Mouse (Mus musculus) R1 (cell line): ENCODE data around the gene Micall2.
A peak's percentile ranks its signal among the peaks of the same experiment; 100 is the strongest.
"Not testable (repeated sequence)": the region's sequence is repeated elsewhere in the genome, so short reads cannot be mapped to it uniquely, and the experiment has no call there.

Experiments used
- DNase-seq: peaks from one replicate; pipeline ENCODE4 v3.0.0-alpha.2; 2018; ENCODE audit warnings: low read depth, low spot score

Micall2 gene

DNA sequence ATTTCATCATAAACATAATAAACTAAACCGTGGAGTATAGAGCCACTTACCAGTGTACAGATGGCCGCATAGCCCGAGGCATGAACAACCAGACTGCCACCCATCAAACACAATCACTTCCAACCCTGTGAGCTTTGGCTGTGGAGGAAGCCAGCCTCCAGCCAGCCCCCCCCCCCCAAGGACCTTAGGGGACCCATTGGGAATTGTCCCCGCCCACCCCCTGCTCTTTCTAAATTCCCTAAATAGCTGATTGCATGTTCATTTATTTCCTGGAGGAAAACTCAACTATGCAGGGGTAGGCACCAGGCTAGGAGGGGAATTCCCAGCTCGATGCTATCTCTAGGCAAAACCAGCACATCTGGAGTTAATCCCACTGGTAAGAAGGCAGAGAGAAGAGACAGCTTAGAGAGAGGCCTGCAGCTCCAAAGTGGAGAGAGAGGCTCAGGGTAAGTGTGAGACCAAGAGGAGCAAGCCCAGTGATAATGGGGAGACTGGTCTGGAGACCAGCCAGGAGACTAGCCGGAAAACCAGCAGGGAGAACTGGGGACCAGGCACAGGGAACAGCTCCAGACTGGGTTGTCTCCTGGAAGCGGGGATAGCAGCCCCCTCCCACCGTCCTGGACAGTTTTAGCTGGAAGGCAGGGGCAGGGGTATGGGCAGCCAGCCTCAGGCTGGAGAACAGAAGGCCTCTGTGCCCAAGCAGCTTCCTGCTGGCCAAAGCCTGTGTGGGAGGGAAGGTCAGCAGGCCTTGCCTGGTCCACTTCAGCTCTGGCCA is 5.2 kb downstream of the Micall2 start:
- no peak for DNase-seq

DNA sequence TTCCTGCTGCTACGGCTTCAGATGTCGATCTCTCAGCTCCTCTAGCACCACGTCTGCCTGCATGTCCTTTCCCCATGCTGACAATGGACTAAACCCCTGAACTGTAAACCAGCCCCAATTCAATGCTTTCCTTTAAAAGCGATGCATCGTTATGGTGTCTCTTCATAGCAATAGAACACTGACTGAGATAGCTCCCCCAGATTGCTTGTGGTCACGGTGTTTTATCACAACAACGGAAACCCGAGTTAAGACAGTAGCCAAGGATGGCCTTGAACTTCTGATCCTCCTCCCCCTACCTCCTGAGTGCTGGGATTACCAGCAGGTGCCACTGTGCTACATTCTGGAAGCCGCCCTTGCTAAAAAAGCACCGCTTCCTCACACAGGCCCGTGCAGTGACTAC is 8.9 kb downstream of the Micall2 start:
- DNase-seq: peak; percentile 74

DNA sequence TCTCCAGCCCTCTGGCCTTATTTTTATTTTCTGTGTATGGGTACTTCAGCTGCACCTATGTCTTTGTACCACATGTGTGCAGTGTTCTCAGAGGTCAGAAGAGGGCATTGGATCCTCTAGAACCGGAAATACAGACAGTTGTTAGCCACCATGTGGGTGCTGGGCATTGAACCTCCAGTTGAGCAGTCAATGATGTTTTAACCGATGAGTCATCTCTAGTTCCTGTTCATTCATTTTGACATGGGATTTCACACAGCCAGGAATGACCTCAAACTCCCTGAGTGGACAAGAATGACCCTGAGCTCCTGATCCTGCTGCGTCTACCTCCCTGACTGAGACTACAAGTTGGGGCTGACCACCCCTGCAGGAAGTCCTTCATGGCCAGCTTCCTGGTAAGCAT is 9.9 kb downstream of the Micall2 start:
- DNase-seq: no peak

DNA sequence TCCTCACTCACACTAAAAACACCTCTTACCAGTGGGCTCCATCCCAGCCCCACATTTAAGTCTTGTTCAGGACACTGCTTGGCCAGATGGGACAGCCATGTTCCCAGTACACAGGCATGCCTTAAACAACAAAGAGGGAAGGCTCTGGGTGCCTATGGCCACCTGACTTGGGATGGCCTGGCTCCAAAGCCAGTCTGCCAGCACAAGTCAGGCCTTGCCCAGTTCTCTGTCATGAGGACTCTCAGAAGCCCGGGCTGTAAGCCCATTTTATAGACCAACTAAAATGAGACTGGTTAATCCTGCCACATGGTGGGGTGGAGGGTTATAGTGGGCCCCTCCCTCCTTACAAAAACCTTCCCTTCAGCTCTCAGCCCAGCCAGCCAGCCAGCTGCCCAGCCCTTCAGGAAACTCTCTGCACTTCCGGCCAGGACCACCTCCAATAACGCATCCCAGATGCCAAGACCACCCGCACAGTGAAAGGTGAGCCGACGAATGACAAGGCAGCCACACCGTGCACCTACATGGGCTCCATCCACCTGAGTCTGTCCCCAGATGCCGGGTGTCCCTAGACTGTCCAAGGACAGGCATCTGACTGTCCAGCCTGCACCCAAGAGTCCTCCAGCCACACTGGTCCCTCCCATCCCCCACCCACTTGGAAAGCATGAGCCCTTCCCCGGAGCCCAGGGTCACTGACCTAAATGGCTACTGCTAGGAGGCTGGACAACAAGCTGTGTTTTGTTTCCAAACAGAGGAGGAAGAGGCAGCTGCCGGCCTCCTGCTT is 11.6 kb downstream of the Micall2 start:
- no peak for DNase-seq

DNA sequence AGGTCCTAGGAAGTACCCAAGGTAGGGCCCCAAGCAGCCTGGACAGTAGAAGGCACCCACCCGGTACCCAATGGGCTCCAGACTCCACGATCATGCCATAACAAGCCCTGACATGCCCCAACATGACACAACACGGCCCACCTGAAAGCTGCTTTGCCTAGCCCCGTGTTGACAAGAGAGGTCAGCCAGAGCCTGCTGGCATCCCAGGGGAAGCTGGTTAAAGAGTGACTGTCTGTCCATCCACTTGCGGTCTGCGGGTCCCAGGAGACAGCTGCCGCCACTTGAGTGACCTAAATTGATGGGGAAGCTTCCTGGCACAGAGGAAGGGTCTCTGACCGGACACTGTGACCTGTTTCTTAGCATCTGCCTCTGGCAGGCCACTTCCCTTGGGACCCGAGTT is 13.0 kb downstream of the Micall2 start:
- no peak for DNase-seq

DNA sequence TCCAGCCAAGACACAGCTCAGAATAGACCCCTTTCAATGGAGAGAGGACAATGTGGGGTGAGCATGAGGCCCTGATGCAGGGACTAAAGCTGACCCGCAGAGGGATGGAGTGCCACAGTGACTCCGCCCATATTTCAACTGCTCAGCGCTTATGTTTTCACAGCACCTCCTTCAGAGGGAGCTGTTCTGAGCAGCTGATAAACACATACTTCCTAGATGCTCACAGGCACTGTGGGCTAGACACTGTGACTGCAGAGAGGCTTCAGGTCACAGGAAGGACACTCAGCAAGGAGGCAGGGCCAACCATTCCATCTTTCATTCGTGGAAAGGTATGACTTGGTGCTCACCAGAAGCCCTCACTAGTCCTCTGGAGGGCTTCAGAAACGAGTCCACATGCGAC is 13.4 kb downstream of the Micall2 start:
- DNase-seq: peak; percentile 59

DNA sequence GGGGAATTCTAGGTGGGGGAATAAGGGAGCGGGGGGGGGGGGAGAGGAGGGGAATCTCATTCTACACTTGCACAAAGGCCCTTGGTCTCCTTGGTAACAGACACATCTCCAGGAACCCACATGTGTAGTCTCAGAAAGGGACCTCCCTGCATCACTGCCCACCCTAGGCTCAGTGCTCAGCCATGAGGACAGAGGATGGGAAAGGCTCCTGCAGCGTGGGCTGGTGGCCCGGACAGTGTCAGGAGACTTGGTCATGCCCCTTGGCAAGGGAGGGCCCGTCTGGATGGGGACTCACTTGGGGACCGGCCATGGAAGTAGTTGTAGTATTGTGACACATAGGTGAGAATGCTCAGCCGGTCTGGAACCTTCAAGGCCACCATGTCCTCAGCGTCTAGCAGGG is 17.2 kb downstream of the Micall2 start:
- DNase-seq: no peak

DNA sequence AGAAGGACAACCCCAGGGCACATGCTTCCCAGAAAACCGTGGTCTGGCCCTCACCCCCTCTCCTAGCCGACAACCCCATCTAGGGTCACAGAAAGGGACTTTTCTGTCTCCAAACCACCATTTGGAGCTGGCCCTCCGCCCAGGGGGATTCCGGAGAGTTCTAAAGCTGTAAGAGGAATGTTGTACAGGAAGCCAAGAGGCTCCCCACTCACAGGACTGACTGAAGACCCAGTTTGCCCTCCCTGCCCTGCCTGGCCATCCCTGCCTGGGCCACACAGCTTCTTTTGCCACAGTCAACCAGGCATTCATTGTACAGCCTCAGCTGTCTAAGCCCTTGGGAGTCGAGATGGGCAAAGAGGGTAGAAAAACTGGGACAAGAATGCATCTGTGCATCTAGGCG is 17.6 kb downstream of the Micall2 start:
- no peak for DNase-seq

DNA sequence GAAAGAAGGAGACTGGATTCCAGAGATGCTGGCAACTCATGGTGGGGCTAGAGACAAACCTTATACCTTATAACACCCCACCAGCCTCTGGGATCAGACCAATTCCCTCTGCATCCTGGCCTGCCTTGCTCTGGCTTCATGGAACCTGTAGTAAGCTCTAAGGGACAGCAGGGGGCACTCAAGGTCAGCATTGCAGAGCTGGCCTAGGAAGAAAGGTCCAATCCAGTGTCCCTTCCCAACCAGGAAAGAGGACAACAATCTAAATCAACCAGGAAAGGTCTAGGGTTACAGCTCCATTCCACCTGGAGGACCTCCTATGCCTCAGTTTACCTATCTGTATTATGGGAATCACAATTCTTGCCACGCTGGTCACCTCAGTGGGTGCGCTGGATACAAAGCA is 18.4 kb downstream of the Micall2 start:
- DNase-seq: peak; percentile 48

DNA sequence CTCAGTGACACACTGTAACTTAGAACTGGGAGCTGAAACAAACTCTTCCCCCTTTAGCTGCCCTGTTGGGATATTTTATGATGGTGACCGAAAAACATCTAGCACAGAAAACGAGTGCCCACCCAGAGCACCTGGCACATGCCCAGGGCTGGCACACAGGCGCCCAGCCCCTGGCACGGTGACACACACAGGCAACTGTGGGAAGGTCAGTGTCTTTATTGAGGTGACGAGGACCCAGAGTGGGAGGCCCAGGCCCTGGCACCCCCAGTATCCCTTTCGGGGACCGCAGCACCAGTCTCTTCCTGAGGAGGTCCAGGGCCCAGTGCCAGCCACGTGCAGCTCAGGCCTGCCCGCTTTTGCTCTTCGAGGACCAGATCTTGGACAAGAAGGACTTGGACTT is 29.6 kb downstream of the Micall2 start:
- DNase-seq: no peak

DNA sequence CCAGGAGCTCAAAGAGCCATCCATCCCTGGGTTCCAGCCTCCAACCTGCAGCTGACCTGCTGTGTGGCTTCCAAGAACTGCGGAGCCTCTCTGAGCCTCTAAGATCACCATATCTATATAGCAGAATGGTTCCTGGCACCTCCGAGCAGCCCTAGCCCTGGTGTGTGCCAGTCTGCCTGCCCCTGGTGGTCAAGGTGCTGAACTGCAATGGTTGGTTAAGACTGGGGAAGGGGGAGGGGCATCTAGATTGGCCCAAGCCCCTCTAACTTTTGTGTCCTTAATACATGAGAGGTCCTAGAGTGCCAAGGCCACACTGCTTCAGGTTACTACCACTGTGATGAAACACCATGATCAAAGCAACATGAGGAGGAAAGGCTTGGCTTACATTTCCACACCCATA is 33.2 kb downstream of the Micall2 start:
- peak; percentile 67 for DNase-seq

DNA sequence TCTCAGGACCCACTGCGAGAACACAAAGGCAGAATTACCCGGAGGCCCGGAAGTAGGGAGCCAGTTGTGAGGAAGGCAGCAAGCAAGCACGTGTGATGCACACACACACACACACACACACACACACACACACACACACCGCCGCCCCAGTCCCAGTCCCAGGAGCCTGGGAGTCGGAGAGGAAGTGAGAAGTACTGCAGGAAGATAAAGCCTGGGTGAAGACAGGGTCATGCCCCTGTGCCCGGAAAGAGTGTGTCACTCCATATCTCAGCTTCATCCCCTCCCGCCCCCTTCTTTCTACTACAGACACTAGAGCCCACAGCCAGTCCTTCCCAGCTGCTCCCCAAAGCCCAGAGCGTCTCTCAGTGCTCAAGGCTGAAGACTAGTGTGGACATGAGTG is 33.9 kb downstream of the Micall2 start:
- no peak for DNase-seq

DNA sequence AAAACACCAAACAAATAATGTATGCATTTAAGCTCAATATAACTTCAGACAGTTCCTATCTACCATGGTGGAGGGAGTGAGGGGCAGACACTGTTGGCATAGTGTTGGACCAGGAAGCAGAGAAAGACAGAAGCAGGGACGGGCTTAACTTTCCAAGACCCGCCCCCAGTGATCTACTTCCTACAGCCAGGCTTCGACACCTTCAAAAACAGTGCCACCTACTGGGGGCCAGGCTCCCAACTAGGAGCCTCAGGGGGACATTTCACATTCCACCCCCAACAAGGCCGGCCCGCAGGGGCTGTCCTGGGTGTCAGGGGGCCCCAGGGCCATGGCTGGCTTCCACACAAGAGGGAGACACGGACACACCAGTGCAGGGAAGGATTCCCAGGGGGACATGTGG is 39.2 kb downstream of the Micall2 start:
- peak; percentile 63 for DNase-seq

DNA sequence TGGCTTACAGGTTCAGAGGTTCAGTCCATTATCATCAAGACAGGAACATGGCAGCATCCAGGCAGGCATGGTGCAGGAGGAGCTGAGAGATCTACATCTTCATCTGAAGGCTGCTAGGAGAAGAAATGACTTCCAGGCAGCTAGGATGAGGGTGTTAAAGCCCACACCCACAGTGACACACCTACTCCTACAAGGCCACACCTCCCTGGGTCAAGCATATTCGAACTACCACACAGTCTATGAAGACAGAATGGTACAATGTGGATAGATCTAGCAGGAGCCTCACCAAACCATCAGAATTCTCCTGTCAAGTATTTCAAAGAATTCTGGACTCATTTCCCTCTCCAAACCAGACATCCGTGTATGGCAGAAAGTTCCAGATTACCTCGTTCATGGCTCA is 40.3 kb downstream of the Micall2 start:
- not testable (repeated sequence) for DNase-seq

DNA sequence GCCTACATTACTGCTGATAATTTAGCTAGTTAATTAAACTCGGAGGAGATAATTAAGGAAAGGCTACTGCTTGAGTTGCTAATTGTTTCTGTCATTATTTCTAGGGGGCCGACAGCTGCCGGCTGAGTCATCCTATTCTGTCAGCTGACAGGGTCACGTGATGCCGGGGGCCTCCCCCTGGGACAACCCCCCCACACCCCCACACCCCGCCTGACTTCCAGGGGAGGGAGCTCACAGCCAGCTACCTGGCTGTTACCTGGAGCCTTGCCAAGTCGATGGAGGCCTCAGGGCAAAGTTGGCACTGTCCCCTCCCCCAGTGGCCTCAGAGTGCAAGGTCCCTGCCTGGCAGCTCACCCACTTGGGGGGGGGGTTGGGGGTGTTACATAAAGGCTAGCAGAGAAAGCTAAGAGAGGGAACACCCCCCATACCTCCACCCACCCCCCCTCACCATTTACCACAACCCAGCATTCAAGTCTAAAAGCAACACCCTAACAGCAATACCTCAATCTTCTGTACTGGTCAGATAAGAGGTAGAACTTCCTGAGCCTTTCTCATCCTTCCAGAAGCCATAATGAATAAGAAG is 41.1 kb downstream of the Micall2 start:
- no peak for DNase-seq

DNA sequence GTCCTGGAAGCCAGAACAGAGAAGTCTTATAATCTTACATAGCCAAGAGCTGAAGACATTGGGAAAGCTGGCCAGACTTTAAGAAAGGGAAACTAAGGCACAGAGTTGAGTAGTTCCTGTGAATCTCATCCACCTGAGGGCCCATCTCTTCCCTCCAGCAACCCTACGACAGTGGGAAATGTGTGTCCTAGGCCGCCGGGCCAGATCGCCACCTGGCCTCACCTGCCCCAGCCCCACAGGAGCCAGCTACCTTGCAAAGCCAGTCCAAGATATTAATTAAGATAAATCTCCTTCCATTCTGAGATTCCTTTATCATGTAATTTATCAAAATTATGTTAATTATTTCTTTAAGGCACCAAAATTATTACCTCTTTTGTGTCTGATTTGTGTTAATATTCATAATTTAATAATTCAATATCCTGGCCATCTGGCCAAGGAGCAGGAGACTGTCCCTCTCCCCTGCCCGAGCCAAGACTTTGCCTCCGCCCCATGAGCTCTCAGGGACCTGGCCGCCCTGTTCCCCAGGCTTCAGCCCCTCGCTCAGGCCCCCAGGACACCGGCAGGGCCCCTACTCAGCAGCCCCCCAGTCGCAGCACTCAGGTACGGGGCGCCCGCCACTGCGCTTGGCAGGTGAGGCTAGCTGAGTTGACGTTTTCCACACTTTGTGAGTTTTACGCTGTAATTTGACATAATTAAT is 41.7 kb downstream of the Micall2 start:
- no peak for DNase-seq

DNA sequence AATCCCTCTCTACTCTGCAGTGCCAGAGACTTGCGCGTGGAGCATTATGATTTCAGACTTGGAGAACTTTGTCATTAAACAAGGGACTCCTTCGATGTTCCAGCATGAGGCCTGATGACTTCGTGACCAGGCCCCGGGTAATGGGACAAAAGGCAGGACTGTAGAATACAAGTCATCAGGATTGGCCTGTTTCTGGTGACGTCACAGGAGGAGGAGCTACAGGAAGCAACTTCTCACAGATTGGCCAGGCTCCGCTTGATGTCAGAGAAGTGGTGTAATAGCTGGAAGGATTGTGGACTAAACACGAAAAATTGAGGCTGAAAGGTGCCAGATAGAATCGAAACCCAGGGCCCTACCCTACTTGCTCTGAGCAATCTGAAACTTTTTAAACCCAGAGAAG is 45.3 kb downstream of the Micall2 start:
- DNase-seq: peak; percentile 82

DNA sequence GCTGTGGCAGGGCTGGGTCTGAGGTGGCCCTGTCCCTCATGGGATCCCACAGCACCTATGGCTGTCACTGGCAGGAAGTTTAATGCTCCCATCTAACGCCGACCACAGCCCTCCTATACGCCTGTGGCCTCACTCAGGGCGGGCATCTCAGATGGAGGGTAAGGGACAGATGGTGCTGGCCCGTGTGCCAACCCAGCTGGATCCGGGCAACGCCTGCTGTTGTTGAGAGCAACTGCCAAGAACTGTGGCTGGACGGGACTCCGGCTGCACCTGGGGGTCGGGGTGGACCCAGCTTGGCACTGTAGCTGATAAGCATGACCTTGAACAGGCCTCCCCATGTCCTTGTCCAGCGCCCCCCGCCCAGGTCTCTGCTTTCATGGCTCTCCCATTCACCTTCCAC is 47.8 kb downstream of the Micall2 start:
- no peak for DNase-seq

DNA sequence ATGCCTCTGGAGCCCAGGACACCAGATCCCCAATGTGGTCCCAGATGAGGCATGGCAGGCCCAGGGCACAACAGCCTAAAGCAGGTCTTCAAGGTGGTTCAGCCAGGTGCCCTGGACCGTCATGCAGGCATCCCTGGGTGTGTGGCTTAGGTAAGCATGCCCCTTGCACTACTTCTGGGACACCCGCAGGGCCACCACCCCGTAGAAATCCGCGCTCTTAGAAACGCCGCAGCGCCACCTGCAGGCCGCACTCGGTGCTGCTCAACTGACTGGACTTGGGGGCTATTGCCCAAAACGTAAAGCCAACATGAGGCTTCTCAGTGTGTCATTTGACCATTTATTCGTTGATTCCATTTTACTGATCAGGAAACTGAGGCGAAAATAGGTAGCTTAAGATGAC is 48.5 kb downstream of the Micall2 start:
- peak; percentile 78 for DNase-seq

DNA sequence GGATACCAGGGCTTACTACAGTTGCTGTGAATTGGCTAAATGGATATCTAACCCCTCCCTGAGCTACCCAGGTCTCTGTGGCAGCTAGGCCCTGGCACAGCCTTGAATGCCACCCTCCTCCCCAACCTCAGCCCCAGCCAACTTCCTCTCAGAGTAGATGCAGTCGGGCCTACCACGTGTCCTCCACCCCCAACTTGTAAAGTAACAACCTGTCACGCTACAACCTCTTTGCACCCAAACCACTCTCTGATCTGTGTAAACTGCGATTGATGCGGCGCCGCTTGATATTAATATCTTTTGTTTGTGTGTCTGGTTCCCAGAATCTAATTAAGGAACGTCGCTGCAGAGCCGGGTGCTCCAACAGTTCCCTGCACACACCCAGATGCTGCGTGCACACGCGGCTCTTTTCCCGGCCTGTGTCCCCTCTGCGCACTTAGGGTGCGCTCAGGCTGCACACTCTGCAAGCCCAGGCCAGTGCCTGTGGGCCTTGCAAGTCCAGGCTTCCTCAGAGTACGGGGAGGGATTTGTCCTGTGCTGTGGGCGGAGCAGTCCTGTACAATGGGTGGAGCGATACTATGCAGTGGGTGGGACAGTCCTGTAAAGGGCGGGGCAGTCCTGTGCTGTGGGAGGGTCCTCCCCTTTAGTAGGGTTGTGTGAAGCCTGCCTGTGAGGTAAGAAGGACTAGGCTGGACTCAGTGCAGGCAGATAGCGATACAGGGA is 49.4 kb downstream of the Micall2 start:
- DNase-seq: peak; percentile 95

DNA sequence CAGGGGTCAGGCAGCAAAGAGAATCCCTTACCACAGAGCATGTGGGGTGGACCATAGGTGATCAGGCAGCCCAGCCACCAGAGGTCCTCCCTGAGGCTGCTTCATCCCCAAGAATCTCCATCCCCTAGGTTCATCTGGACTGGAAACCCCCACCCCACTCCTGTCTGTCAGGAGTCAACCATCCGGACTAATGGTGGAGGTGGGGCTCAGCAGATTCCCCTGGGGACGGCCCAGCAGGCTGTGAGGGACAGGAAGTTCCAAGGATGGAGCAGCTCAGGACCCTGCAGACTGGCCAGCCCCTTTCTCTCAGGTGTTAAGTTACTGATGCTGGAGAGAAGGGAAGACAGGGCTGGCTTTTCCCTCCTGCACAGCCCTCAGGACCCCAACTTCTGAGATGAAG is 52.9 kb downstream of the Micall2 start:
- no peak for DNase-seq

DNA sequence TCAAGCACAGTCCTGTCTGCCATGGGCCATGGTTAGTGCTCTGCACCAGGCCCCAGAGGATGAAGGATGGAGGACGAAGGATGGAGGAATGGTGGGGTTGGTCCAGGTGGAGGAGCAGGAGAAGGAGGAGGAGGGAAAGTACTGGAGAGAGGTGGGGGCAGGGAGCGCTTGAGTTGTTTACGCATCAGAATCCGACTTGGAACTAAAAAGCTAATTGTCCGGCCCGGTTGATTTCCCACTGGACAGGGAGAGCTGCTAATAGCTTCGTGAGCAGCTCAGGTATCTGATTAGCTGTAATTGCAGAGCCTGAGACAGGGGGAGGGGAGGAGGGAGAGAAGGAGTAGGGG is 53.5 kb downstream of the Micall2 start:
- no peak for DNase-seq
